Mouse (Mus musculus) cerebellum, adult 11 months (tissue): ENCODE data around the gene Mstn.

ENCODE experiments used
- DNase-seq: peaks from one replicate; pipeline ENCODE4 v3.0.0; 2022

Mstn gene

GRCm38 (mm10) chr1:53061340-53061739, at the start of gene Mstn:
Mstn (plus strand) TSS chr1:53061640.
- no peak for DNase-seq

DNA sequence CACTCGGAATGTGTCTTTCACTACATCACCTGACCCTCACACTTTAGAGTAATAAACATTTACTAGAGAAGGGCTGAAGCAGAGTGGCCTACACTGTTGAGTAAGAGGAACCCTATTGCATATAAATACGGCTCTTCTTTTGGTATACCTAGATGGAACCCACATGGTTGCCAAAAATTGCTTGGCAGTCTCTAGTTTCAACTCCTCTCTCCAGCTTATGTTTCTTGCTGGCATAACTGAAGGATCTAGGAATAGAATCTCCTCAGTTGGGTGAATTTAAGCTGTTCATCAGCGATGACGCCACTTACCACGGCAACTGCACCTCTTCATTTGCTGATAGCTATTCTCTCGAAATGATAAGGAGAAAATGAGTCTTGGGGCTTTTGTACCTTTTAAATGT, 46.7 kb upstream of the Mstn start:
- DNase-seq: no peak

- DNase-seq: no peak
Measured at GRCm38 (mm10) chr1:53015606-53016005, 45.8 kb upstream of the Mstn start.

DNA sequence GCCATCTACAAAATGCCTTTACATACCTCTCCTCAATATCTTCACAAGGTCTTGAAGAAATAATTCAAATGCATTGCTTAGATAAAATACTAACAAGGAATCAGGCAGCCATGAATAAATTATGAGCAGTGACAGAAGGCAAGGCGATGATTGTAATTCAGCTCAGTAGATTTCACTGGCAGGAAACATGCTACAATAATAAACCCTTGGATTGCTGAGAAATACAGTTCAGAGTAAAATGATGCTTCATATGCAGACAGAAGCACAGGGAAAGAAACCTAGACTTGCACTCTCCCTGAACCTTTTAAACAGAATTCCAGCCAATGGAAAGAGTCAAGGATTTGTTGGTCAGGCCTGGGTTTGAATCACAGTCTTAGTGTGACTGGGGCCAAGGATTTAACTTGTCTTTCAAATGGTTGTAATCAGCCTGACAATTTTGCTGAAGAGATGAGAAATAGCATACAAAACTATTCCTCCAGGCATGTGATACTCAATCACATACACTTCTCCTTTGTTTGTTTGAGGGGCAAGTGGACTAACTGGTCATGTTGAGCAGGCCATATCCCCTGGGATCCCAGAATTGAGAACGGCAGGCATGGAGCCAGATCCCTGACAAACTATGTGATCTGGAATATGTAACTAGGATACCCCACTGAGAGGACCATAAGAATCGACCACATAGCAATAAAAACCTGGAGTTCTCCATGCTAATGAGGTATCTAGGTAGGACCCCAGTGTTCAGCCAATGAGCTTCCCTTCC, 42.5 kb upstream of the Mstn start:
- DNase-seq: no peak

DNA sequence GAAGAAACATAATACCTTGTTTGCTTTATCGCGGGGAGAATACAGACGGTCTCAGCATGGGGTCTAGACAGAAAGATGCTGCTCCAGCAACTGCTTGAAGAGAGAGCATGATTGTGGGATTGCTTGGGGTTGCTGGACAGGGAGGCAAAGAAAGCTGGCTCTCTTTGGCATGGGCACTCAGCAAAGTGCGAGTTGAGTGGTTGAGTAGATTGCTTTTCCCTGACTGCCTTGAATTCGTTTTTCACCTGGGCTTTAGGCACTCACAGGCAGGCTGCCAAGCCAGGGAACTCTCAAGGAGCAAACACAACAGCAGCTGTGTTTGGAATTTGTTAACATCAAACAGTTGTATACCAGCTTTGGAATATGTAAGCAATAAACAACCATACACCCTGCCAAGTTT, 41.4 kb upstream of the Mstn start, which contains the start of gene 1700019D03Rik:
Gene 1700019D03Rik, minus strand, starts transcription at position 101 of the 400 bp plus-strand sequence.
- no peak for DNase-seq

DNA sequence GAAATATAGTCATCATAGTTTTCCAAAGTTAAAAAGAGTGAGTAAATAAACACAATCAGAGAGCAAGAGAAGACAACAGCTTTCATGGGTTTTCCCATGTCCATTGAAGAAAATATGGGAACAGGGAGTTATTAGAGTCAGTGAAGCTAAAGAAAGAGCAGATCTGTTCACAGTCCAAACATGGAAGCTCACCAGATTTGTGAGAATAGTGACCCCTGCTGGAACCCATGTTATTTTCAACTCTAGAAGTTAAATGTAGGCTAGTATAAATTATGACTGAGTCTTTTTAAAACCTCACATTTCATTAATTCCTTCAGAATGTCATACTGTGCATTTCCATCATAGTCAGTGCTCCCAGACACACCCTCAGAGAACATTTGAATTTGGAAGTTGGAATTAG, 28.9 kb upstream of the Mstn start:
- no peak for DNase-seq

DNA sequence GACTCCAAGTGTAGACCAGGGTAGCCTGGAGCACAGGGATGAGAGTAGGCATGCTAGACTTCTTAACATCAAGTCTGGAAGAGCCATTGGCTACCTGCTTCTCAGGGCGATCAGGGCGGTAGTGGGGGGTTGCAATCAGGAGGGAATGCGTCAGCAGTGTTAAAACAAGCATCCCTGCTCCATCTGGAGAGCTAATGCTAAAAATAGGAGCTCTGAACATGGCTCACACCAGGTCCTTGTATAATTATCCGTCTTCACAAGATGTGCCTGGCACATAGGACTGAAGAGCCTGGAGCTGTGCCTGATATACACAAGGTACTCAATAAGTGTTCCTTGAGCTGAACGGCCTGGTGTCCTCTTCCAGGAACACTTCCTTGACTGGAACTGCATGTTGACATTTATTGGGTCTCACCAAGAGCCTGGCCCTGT, 24.0 kb upstream of the Mstn start:
- peak; percentile 38 for DNase-seq

DNA sequence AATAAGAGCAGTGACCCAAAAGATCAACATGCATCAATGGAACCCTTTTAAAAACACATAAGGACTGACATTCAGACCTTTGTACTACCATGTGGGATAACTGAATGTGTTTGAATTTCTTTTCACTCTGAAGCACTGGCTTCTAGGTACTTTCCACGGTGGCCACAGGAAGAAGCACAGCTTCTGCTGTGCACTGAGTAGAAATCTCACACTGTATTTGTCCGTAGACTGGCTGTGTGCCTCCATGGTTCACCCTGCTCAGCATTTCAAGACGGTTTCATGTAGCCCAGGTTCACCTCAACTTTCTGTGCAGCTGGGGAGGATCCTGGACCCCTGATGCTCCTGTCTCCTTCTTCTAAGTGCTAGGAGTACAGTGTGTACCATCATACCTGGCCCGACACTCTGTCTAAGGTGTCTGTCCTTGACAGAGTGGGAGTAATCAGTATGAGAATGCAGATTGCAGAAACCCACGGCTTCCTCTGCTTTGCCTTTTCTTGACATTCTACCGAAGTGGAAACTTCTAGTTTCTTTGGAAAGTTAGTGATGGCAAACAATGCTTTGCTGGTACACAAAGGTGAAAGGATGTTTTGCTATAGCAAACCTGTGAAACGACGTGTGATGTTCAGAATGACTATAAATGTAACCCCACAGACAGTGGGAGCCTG, 11.5 kb upstream of the Mstn start:
- no peak for DNase-seq

- peak; percentile 40 for DNase-seq
Measured at GRCm38 (mm10) chr1:53053087-53054022, 8.1 kb upstream of the Mstn start.

DNA sequence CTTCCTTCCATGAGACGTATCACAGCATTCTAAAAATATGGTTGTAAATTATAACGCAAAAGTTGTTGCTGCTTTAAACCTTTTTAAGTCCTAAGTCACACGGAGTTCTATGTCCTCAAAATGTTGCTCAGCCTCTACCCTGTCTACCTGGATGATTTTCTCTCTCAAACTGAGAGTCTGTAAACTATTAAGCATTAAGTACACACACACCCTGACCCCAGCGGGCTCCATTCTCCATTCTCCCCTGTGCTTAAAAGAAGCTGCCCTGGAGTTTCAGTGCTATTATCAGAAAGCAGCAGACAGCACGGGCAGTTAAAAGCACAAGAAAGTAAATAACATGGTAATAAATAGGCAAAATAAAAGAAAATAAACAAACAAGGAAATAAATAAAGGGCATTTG, 2.3 kb upstream of the Mstn start:
- DNase-seq: no peak

GRCm38 (mm10) chr1:53060499-53060898, 941 bp upstream of the Mstn start:
- no peak for DNase-seq

GRCm38 (mm10) chr1:53061871-53062608, 600 bp downstream of the Mstn start:
- DNase-seq: no peak

DNA sequence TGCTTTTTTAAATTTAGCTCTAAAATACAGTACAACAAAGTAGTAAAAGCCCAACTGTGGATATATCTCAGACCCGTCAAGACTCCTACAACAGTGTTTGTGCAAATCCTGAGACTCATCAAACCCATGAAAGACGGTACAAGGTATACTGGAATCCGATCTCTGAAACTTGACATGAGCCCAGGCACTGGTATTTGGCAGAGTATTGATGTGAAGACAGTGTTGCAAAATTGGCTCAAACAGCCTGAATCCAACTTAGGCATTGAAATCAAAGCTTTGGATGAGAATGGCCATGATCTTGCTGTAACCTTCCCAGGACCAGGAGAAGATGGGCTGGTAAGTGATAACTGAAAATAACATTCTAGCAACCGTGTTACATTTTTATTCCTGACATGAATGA, 2.5 kb downstream of the Mstn start:
- DNase-seq: no peak

GRCm38 (mm10) chr1:53069726-53070514, 8.5 kb downstream of the Mstn start:
- DNase-seq: no peak

DNA sequence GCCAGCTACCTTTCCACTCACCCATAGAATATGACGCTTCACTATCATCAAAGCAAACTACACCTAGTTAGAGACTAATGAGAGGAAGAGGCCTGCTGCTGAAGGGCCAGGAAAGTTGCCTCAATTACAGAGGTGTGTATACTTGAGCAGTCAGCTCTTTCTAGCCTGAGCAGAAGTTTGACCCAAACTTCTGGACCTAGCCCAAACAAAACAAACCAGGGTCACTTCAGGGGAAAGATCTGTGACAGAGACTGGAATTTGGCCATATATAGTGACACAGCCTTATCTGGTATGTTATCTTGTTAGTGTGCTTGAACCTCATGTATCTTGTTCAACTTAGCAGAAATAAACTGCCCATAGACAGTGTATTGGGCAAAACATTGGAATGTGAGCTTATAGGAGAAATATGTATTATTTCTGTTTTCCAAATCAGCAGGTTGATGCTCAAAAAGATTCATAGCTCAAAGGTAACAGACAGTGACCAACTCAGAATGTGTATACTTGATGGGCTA, 9.3 kb downstream of the Mstn start:
- no peak for DNase-seq

GRCm38 (mm10) chr1:53076656-53077055, 15.2 kb downstream of the Mstn start:
- no peak for DNase-seq

DNA sequence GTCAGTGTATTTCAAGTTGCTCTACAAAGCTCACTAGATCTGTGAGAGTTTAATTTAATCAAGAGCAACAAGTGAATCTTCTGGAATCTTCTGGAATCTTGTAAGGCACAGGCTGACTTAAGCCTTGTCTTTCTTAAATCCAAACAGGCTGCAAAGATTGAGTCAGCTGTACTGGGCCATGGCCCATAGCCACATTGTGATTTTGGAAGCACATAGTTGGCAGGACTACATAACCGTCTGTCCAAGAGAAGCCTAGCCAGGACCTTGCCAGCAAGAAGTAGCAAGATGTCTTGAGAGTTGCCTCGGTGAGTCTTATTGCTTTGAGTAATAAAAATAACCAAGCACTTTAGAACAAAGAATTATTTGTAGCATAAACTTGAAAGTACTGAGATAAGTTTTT, 18.4 kb downstream of the Mstn start:
- peak; percentile 8 for DNase-seq

DNA sequence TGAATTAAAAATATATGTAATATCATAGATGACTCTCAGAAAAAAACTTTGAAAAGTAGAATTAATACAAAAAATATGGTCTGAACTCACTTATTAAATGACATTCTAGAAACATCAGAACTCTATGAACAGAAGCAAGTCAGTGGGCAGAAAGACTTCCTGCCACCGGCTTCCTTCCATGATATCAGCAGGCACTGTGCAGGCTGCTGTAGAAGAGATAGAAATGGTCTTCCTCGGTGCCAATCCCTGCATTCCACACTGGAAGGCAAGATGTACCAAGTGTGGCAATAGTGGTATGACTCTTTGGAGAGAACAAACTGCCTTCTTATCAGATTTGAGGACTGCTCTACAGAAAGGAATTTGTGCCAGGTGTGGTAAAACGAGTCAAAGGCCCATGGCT, 19.2 kb downstream of the Mstn start:
- DNase-seq: no peak

GRCm38 (mm10) chr1:53085256-53085655, 23.8 kb downstream of the Mstn start:
- no peak for DNase-seq

DNA sequence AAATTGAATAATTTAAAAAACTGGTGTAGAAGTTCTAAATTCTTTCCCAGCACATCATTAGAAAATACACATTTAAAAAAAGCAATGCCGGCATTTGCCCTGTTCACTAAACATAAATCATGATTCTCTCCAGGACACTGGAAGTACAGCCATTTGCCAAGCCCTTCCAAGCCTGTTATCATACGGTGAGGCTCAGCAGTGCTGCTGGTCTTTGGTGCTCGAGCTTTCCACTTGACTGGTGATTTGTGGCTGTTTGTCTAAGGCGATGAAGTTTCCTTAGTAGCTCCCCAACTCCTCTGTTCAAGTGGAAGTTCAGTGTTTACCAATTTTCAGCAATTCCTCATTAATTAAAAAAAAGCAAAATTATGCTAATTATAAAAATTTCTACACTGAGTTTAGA, 24.6 kb downstream of the Mstn start:
- no peak for DNase-seq

DNA sequence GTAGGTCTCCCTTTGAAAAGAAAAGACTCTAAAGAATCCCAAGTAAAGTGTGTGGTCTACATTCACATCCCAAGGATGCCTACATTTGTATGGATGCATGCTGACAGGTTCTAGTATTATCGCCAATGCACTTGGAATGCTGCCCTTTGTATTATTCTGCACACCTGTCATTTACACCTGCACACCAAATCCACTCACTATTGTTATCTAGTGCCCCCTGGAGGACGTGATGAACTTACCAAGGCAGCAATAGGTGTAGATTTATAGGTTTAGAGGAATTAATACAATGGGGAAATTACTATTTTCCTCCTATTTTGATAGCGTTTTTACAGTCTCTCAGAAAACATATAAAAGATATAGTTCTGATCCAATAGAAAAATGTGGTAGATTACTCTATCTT, 31.7 kb downstream of the Mstn start:
- DNase-seq: peak; percentile 36

DNA sequence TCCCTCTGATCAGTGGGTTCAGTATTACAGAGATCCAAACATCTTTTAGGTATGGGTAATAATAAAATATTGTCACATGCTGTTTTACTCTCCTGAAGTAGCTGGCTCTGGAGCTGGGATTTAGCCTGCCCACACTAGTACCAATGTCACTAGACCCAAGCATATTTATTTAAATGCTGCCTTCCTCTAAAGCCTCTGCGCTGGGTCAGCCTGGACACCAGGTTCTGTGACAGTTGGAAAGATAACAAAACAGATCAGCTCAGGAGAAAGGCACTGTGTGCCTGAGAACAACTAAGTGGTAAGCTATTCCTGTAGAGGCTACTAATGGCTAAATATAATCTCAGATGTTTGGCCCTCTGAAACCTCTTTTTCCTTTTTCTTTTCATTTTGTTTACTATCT, 49.1 kb downstream of the Mstn start:
- no peak for DNase-seq
